Mouse (Mus musculus) granulocyte monocyte progenitor cell, adult 5-6 weeks (primary cell): ENCODE measurements around the gene Ebf3. TPM values are rescaled to one million over a fixed set of nuclear protein-coding genes. Genes with fewer than 3 reads are reported as not detected.

Experiments used
- ATAC-seq: replicated peaks from 2 replicates; pipeline ENCODE4 v1.8.0; 2016; ENCODE audit warnings: mild to moderate bottlenecking, moderate TSS enrichment, inconsistent platforms; ENCODE audit not compliant: poor library complexity, severe bottlenecking
- total RNA-seq, 2 experiments: library from RNA; stranded (forward) in 1 of 2; stranded (reverse) in 1 of 2; fragments of 200-712, 200-1000 nt in 1 of 2; fragments of >200 nt in 1 of 2; fragmentation: Nextera tagmentation in 1 of 2; gene quantifications; 2 replicates each; pipeline ENCODE4 v1.2.3; 2014 to 2017

The Ebf3 gene
- total RNA-seq (2014; fragmentation: Nextera tagmentation) (0.56 TPM in 1 of 2 replicates, not detected in the other), total RNA-seq (2017) (not detected in 2 replicates)

DNA sequence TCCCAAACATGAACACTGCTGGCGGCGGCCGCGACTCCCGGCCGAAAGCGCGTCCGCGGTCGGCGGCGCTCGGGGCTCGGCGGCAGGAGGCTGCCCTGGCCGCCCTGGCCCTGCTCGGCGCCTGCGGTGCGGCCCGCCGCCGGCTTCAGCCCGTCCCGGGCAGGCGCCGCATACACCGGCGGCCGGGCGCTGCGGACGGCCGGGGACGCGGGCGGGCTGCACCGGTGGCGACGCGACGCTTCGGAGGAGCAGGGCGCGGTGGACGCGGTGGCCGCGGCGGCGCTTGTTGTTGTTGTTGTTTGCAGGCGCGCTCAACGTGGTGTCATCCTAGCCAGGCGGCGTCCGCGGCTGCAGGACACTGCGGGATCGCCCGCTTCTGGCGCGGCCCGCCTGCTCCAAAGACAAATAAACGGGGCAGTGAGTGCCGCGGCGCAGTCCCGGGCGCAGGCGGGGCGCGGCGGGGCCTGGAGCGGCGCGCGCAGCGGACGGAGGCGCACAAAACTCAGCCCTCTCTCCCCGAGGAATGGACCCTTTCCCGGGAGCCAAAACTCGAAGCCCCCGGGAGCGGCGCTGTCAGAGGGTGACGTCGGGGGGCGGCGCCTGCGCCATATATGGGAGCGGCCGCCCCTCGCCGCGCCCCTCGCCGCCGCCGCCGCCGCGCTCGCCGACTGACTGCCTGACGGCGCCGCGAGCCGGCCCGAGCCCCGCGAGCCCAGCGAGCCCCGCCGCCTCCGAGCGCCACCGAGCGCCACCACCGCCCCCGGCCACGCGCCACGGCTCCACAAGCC is at the start of gene Ebf3:
Gene Ebf3 (minus strand): TSS at position 542 of the 788 bp plus-strand sequence.
- ATAC-seq: peak; percentile 55

DNA sequence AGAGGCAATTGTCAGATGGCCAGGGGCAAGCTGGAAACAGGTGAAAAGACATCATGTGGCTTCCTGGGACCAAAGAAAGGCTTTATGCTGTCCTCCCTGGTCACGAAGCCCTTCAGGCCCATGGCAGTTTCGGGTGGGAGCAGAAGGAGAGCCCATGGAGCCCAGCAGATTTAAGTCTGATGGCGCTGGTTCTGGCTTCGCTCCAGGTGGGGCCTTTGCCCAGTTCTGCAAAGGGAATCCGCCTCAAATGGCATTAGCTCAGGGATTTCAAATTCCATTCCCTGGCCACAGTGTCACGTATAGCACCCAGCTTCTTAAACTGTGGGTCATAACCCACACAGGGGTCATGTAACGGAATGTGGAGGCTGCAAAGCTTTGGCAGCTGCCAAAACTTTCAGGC is 32.6 kb upstream of the Ebf3 start:
- ATAC-seq: no peak

DNA sequence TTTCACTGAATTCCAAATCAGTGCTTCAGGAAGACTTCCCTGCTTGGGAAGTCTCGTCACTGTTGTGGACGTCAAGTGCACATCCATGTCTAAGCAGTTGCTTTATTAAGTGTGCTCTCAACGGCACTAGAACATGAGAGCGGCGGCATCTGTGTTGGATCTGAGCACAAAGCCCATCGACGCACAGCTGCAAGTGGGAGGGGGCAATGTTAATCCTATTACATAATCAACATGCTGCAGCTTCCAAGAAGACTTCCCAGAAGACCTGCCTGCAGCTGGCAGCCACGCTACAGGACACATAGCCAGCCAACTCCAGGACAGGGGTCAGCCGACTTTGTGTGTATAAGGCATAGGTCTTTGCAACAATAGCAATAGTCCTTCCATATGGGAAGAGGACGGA is 31.8 kb upstream of the Ebf3 start:
- ATAC-seq: no peak

DNA sequence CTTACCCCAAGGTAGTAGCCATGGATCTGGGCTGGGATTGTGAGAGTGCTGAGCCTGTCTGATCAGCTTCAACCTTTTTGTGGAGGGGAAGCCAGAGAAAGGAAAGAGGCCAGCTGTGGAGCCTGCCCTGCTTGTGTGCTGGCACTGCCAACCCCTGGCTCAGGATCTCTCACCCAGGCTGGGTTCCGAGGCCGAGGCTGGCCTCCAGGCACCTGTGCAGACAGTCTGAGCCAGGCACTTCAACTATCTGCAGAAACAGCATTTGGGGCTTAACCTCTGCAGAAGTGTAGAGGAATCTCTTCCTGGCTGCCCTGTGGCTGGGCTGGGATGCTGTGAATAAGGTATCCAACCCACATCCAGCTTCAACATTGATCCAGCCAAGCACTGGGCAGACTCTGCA is 19.7 kb upstream of the Ebf3 start:
- ATAC-seq: no peak

DNA sequence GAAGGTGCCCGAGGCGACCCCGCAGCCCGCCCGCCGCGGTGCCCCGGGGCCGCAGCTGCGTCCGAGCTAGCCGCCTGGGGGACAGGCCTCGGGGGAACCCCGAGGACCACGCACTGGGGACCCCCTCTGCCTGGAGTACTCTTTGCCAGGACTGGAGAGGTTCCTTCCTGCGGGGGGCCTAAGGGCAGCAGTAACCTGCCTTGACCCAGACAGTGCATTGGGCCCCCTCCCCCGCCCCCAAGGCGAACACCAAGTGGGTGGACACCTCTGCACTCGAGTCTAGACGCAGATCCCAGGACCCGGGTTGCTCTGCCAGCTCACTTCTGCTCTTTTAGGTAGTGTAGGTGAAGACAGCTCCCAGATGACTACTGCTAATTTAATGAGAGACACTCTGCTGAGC is 8.7 kb upstream of the Ebf3 start:
- no peak for ATAC-seq

DNA sequence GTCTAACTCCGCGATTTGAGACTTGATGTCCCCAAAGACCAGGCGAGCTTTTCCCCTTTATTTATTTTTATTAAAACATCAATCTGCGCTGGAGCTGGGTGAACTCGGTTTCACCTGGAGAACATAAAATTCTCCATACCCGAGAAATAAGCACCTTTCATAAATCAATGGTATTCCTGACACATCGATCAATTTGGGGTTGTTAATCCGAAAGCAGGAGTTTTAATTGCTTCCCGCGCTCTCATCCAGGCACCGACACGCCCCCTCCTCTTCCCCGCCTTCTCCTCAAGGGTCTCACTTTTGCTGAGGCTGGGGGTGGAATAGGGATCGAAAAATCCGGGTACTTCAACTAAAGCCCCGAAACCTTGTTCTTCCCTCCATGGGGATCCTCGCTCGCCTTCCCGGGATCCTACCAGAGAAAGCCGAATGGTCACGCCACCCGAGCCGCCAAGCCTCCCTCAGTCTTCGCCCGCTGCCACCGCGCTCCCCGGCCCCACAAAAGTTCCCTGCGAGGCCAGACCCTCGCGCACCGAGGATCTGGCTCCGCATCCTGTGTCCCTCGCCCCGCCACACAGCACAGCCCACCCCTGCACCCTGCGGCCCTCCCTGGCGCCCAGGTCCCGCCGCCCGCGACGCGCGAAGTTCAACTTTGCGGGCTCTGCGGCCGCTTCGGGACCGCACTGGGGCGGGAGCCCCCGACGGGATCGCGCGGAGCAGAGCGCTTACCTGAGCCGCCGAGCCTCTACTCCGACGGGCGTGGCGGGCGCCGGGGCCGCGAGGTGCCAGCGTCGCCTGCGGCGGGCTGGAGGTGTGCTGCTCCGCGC is 7.9 kb upstream of the Ebf3 start:
- no peak for ATAC-seq

DNA sequence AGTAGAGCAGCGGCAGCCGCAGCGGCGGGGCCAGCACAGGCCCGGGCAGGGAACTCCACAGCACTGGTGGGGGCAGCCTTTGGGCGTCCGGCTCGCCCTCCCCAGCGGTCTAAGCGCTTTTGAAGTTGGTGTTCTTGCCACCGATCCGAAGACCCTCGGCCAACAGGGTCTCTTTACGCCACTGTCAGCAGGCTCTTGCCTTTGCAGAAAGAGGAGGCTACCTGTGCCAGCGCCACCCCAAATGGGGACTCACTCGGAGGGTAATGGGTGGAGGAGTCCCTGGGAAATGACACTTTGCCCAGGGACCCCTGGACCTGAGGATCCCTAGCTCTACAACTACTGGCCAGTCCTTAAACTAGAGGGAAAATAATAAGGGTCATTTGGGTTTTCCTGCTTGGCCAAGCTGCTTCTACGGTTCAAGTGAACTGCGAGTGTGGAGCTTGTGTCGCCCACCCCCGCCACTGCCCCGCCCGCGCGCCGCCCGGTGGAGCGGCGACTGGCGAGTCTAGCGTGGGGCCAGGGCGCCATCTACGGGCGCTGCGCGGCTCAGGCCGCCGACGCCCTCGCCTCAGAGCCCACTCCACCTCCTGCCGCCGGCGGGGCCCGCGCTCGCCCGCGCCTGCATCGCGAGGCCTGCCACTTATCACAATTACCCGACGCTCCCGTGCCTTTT is 7.0 kb upstream of the Ebf3 start:
- peak; percentile 68 for ATAC-seq

DNA sequence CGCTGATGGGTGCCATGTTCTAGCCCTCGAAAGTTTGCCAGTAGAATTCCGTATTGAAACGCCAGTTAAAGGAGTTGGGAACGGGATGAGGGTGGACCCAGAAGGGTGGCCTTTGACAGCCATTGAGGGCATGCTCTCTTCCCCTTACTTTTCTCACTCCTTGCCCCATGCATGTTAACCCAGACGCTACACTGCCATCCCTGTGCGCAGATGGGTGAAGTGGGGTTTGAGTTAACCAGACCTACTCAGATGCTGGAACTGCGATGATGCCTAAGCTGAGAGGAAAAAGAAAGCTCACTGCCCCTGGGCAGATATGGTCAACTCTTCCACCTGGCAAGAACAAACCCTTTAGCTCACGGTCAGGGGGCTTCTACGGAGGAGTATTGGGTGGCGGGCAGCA is 6.1 kb upstream of the Ebf3 start:
- ATAC-seq: no peak

DNA sequence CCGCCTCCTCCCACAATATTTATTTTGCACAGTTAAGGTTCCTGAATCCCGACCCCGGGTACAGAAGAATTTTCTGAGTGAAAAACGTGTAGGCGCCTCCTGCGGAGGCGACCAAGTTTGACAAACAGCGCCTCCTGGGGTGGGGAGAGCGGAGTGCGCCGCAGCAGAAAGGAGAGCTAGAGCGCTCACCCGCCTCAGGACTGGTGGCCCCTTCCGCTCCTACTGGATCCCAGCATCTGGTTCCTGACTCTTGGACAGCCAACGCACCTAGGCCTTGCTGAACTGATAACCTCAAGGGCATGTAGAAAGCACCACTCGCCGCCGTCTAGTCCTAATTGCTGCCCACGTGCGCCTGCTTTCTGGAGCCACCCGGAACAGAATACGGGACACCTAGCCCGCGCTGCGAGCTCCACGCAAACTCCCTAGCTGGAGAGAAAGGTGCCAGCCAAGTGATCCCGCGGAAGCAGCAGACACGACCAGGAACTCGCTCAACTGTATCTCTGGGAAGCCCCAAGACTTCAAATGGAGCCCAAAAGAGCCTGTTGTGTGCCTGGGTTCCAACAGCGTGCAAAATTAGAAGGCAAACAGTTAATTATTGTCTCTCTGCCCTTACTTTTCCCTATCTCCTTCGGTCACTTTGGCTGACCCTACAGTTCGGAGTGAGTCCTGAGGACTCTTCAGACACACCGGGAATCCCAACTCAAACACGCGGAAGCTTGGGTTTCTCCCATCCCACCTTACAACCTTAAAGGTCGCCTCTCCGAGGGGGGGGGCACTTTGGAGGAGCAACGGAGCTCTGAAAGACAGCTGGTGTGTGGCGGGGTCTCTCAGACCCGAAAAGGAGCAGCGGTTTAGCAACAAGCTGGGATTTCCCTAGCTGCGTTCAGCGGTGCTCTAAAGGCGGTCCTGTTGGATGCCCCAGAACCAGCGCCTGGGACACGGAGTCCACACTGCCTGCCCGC is 5.0 kb upstream of the Ebf3 start:
- peak; percentile 39 for ATAC-seq

DNA sequence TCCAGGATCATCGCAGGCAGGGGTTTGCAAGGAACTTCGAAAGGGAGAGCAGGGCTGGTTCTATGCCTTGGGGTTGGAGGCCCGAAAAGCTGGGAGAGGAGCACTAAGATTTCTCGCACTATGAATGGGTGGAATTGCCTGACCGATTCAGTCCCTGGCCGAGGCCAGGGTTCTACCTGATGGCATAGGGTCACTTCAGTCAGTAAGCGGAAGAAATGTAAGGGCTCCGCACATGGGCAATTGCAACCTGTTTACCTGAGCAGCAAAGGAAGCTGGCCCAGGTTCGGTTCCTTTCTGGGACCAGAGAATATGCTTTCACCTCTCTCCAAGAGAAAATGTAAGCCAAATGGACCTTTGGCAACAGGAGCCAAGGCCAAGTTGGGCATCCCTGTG is 4.1 kb upstream of the Ebf3 start:
- no peak for ATAC-seq

DNA sequence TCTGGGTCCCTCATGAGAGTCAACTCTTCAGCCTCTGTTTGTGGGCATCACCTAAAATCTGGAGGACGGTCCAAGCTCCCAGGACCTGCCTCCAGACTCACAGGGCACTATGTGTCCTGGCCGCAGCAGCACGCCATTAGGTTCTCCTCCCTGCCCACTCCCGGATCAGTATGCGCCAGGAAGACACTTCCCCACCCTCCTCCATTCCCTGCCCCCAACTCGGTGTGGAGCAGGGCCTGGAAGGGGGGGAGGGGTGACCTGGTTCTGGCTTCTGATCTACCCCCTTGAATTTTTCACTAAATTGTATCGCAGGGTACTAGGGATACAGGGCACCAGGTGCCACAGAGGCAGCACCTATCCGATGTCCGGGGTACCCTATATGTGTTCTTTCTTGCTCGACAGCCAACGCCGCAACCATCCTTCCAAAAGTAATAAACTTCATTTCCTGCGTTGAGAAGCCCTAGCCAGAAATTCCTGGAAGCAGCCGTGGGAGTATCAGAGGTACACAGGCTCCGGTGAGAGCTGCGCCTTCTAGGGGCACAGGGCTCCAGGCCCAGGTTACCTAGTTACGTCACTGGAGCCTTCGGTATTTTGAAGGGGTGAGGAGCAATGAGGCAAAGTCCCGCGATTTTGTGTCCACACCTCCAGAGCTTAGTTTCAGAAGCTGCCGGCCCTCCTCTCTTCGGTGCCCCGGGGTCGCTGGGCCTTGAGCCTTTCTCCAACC is 3.6 kb upstream of the Ebf3 start:
- ATAC-seq: no peak

DNA sequence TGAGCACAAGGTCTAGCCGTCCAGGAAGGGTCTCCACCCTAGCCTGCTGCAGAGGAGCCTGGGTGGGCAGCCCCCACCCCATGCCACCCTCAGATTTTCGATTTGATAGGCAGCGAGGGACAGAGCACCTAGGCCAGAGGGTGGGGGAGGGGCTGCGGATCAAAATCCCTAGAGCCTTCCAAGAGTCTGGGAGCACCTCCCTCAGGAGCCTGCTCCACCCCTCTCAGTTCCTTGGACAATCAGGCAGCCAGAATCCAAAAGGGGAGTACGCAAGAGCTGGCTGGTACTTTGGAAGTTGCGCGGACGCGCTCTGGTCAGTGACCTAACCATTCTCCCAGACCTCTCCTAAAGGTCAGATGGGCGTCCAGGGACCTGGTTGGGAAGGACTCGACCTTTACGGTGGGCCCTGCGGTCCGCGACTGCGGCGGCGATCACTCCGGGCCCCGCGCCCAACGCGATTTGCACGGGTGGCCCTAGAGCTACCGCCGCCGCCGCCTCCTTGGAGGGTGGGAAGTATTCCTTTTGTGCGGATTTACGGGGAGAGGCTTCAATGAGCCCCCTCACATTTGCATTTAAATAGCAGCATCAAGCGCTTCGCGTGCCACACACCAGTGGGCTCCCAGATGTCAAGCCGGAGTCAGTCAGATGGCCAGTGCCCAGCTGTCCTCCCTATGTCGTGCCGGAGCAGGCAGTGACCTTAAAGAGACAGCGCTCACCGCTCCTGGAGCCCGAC is 2.8 kb upstream of the Ebf3 start:
- ATAC-seq: no peak

DNA sequence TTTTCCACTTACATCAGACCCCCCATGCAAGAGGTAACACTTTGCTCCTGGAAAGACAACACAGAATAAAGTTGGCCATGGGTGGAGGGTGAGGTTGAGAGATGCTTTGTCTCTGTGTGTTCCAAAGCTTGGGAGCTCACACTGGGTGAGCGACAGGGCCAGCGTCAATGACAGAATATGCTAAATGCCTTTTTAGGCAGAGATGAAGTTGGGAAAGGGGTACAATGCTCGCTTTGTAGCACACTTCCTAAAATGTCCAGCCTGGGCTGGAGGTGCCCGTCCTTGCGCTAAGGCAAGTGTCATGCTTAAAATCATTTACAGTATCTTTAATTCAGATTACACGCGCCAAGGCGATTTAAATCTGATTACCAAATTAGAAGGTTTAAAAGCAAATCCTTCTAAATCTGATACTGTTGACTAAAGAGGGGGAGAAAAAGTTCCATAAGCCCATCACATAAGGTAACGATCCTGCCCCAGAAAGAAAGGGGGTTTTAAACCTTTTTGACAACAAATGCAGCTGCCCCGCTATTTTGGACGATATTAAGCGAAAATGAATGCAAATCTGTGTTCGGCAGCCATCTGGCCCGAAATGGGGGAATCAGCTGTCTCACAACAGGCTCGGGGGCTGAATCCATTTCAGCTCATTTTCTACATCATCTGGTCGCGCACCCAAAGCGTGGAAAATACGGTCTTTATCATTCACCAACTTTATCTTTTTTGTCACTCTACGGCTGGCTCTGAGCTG is 2.1 kb upstream of the Ebf3 start:
- ATAC-seq: no peak

DNA sequence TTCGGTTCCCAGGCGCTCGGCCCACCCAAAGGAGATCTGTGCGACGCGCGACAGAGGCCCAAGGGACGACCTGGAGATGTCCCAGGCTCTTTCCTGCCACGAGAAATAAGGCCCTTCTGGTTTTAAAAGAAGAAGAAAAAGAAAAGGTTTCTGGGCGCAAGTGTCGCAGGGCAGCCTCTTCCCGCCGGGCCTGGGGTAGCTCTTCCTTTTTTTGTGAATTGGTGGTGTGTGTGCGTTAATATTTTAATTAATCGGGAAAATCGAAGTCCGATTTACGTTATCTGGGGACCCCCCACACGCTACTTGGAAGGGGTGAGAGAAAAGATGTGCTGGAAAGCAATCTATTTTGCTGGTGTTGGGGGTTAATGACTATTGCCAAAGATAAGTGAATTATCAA is 1.3 kb upstream of the Ebf3 start:
- ATAC-seq: no peak

DNA sequence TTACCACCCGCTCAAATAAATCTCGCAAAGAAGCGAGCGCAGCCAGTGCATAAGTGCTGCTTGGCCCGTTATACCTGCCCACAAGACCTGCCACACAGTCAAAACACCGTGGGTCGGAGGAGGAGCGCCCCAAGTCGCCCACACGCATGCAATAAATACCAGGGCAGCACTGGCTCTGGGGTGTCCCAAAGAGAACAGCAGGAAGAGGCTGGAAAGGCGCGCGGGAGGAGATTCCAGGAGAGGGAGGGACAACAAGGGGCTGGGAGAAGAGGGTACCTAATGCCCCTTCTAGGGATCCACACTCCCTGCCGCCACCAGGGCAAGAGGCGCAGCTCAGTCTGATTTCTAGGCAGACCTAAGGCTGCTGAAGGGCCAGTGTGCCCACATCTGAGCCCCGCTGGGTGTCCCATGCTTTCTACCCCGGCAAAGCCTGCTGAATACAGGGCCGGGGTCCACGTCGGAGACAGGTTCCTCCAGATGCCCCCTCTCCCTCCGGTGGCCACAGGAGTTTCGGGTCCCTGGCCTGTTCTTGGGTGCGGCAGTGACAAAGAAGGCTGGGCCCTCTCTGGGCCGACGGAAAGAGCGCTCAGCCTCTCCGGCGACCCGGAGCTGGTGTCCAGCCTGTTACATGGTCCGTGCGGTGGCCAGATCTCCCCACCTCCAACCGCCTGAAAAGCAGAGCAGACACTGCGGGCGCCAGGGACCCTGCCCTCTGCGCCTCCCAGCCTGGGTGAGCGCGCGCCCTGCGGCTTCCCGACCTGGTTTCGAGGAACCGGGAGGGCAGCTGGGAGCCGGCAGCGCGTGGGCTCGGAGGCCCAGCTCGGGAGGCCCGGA is 682 bp upstream of the Ebf3 start:
- ATAC-seq: no peak

DNA sequence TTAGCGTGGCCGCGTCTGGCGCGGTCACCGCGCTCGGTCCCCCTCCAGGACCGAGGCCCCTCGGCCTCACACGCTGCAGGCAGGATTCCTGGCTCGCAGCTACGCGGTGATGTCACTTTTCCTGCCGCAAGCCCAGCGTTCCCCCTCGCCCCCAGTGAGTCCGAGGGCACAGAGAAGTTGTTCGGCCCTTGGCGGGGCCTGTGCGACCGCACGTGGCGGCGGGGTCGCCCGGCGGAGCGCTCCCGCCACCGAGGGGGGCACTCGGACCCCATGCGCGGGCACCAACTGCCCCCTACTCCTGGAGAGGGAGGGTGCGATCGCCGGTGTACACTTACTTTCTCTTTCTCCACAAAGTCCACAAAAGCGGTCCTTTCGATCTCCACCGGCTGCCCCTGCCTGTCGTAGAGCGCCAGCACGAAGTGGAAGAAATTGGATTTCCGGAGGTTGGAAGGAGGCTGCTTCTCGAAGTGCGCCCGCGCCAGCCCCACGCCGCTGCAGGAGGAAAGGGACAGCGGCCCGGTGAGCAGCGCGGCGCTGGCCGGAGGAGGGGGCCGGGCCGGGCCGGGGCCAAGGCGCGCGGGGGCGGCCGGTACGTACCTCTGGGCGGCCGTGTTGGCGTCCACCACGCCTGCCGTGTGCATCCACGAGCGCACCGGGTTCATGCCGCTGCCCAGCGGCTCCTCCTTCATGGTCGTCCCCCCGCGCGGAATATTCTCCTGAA is 902 bp downstream of the Ebf3 start:
- no peak for ATAC-seq

DNA sequence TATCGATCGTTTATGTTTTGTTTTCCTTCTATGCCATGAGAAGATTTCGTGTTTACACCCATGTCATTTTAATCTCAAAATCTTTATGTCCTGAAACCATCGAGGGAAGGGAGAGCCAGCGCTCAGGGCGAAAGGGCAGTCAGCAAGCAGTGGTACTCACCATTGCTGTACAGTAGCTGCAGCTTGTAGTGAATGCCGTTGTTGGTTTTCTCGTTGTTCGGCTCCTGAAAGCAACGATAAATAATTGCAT is 1.4 kb downstream of the Ebf3 start:
- no peak for ATAC-seq
